Mouse (Mus musculus) hematopoietic stem cell, adult 5-6 weeks (primary cell): ENCODE results near the gene Ttc9c. TPM values are rescaled to one million over a fixed set of nuclear protein-coding genes. Genes with fewer than 3 reads are reported as not detected.

Experiments used
- total RNA-seq: library from RNA; stranded (forward); fragments of 172-1452, 232-1000 nt; gene quantifications from 2 replicates; pipeline ENCODE4 v1.2.3, GENCODE M21; 2017

Ttc9c gene
- total RNA-seq, 1 experiment from 2014 or later: 83.7 TPM

Other genes starting within 250 kb of the Ttc9c start
- 0.31 TPM in 1 of 2 replicates, not detected in the other for gene Slc22a8, start 228.1 kb downstream of the Ttc9c start, total RNA-seq
- gene Slc22a6, start 201.3 kb downstream of the Ttc9c start, total RNA-seq: not detected in 2 replicates
- gene Chrm1, start 155.5 kb downstream of the Ttc9c start, total RNA-seq: not detected in 2 replicates
- 88.1 and 113 TPM in 2 replicates for gene Slc3a2, start 96.0 kb downstream of the Ttc9c start, total RNA-seq
- 58.5 and 90.9 TPM in 2 replicates for gene Wdr74, start 83.5 kb downstream of the Ttc9c start, total RNA-seq
- gene 1700092M07Rik, start 78.6 kb downstream of the Ttc9c start, total RNA-seq: not detected in 2 replicates
- 90.9 and 120 TPM in 2 replicates for gene Stx5a, start 77.9 kb downstream of the Ttc9c start, total RNA-seq
- 87.8 and 104 TPM in 2 replicates for gene Nxf1, start 62.3 kb downstream of the Ttc9c start, total RNA-seq
- 22.0 and 51.0 TPM in 2 replicates for gene Tmem223, start 48.3 kb downstream of the Ttc9c start, total RNA-seq
- gene Tmem179b, start 44.9 kb downstream of the Ttc9c start, total RNA-seq: 35.0 and 65.5 TPM in 2 replicates
- 12.3 and 15.6 TPM in 2 replicates for gene Taf6l, start 32.9 kb downstream of the Ttc9c start, total RNA-seq
- 58.9 and 69.7 TPM in 2 replicates for gene Polr2g, start 20.8 kb downstream of the Ttc9c start, total RNA-seq
- 1.1 and 3.7 TPM in 2 replicates for gene Zbtb3, start 16.8 kb downstream of the Ttc9c start, total RNA-seq
- 67.9 and 104 TPM in 2 replicates for gene Hnrnpul2, start 677 bp upstream of the Ttc9c start, total RNA-seq
- not detected in 2 replicates for gene AC129217.1, start 10.4 kb upstream of the Ttc9c start, total RNA-seq
- 49.6 and 52.7 TPM in 2 replicates for gene Bscl2, start 18.1 kb upstream of the Ttc9c start, total RNA-seq
- 0.38 TPM in 1 of 2 replicates, not detected in the other for gene Gng3, start 19.9 kb upstream of the Ttc9c start, total RNA-seq
- gene Lrrn4cl, start 31.4 kb upstream of the Ttc9c start, total RNA-seq: not detected in 2 replicates
- gene Ubxn1, start 52.2 kb upstream of the Ttc9c start, total RNA-seq: 174 and 180 TPM in 2 replicates
- gene Uqcc3, start 61.6 kb upstream of the Ttc9c start, total RNA-seq: 117 and 118 TPM in 2 replicates
- 5.8 and 26.3 TPM in 2 replicates for gene Lbhd1, start 64.4 kb upstream of the Ttc9c start, total RNA-seq
- gene Gm49403, start 64.6 kb upstream of the Ttc9c start, total RNA-seq: not detected in 2 replicates
- 43.8 and 69.3 TPM in 2 replicates for gene 1810009A15Rik, start 69.5 kb upstream of the Ttc9c start, total RNA-seq
- not detected in 2 replicates for gene Gm49416, start 69.6 kb upstream of the Ttc9c start, total RNA-seq
- gene Ints5, start 73.7 kb upstream of the Ttc9c start, total RNA-seq: 10.9 and 13.2 TPM in 2 replicates
- 70.1 and 70.6 TPM in 2 replicates for gene Ganab, start 78.7 kb upstream of the Ttc9c start, total RNA-seq
- gene B3gat3, start 101.0 kb upstream of the Ttc9c start, total RNA-seq: 17.2 and 26.8 TPM in 2 replicates
- gene Rom1, start 110.0 kb upstream of the Ttc9c start, total RNA-seq: 2.1 and 3.1 TPM in 2 replicates
- gene Eml3, start 110.2 kb upstream of the Ttc9c start, total RNA-seq: 25.4 and 27.2 TPM in 2 replicates
- gene Mta2, start 122.5 kb upstream of the Ttc9c start, total RNA-seq: 148 and 167 TPM in 2 replicates
- gene Tut1, start 134.5 kb upstream of the Ttc9c start, total RNA-seq: 23.2 and 25.3 TPM in 2 replicates
- gene Eef1g, start 147.7 kb upstream of the Ttc9c start, total RNA-seq: 700 and 731 TPM in 2 replicates
- gene Ahnak, start 170.0 kb upstream of the Ttc9c start, total RNA-seq: 28.0 and 41.8 TPM in 2 replicates